Mouse (Mus musculus) thymus, postnatal 25 days (tissue): ENCODE measurements at regions not wholly inside any gene's neighbourhood (a gene's known extent, or its start where the extent isn't known, plus 50 kb on each side); places are given as distances from the start of the nearest gene placed in this dataset.
A peak's percentile ranks its signal among the peaks of the same experiment; 100 is the strongest.

ENCODE experiments used
- DNase-seq: peaks from one replicate; pipeline ENCODE4 v3.0.0; 2022

- no peak for DNase-seq
Measured at GRCm38 (mm10) chr2:30717566-30718328, 85.7 kb downstream of the 1700001O22Rik start.

- no peak for DNase-seq
Measured at GRCm38 (mm10) chr2:30716580-30717565, 86.6 kb downstream of the 1700001O22Rik start.

DNA sequence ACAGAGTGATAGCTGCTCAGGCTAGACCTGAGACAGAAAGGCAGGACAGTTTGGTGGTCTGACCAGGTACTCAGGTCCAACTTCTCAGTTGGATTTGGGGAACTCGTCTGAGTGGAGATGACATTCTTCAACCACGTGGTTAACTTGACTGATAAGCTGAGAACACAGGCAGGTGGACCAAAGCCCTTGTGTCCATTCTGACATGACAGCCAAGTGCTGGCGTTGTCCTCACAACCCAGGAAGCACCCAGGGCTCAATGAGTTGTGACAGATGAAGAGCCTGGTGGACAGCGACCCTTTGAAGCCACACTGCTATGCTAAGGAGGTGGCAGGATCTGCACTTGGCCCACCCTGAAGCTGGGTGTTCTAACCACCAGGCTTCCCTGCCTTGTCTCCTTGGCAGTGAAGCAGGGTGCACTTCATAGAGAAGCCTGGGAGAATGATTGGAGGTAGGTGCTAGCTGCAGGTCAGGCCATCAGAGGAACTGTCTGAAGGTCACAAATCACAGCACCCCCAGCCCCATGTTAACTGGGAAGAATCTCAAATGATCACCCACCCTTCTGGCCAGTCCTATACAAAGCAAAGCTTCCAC lies 87.6 kb downstream of the 1700001O22Rik start:
- no peak for DNase-seq

GRCm38 (mm10) chr2:30713535-30713934 lies 89.9 kb downstream of the 1700001O22Rik start:
- DNase-seq = no peak

- no peak for DNase-seq
Measured at GRCm38 (mm10) chr2:30712841-30713401, 90.5 kb downstream of the 1700001O22Rik start.

GRCm38 (mm10) chr2:30711853-30712498 lies 91.5 kb downstream of the 1700001O22Rik start:
- DNase-seq = peak; percentile 81

- no peak for DNase-seq
Measured at GRCm38 (mm10) chr2:30711476-30711852, 92.0 kb downstream of the 1700001O22Rik start.

DNA sequence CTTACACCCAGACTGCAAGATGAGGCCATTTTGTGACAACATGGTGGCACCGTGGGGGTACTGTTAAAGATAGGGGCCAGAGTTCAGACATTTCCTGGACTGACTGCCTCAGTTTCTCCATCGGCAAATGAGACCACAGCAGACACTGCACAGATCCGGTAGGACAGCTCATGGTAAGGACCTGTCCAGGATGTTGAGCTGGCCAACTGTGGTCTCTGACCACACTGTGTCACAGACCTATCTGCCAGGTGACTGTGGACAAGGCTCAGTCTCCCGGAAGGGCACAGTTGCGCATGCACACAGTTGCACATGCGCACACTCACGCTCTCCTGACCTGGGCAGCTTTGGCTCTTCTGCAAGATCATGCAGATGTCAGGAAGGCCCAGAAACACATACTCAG lies 92.6 kb downstream of the 1700001O22Rik start:
- no peak for DNase-seq

- no peak for DNase-seq
Measured at GRCm38 (mm10) chr2:30709386-30709884, 94.0 kb downstream of the 1700001O22Rik start.

- DNase-seq = no peak
Measured at GRCm38 (mm10) chr2:30708762-30709385, 94.6 kb downstream of the 1700001O22Rik start.

- DNase-seq = peak; percentile 60
Measured at GRCm38 (mm10) chr2:30708001-30708683, 95.3 kb downstream of the 1700001O22Rik start.

DNA sequence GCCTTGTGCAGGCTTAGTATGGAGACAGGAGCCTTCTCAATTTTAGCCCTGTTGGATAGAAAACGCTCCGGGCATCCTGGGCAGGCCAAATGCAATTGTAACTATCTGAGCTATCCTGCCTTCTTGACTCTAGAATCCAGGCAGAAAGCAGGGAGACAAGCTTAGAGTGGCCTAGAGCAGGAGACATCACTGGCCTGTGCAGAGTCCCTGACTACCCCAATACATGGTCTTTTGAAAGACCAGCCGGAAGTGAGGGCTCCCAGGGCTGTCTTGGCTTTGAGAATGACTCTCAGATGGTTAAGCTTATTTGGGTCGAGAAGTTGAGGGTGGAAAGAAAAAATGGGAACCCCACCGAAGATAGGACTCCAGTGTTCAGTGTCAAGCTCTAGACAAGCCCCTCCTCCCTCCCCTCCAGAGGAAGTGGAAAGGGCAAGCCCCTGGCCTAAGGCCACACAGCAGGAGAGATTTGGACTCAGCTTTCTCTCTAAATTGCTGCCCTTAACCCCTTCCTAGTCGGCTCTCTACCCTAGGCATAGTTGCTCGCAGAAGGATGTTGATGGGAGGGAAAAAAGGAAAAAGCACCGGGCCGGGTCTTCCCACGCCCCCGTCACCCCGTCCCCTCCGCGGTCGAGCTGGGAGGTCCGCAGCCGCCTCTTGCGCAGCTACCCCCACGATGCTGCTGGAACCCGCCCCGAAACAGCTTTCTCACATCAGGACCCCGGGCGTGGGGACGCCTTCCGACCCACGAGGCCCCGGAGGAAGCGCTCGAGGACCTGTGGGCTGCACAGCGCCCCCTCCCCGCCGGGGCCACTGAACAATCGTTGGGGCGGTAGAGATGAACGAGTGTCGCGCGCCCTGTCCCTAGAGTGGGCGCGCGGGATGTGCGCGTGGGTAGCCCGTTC lies 96.1 kb downstream of the 1700001O22Rik start:
- peak; percentile 74 for DNase-seq

DNA sequence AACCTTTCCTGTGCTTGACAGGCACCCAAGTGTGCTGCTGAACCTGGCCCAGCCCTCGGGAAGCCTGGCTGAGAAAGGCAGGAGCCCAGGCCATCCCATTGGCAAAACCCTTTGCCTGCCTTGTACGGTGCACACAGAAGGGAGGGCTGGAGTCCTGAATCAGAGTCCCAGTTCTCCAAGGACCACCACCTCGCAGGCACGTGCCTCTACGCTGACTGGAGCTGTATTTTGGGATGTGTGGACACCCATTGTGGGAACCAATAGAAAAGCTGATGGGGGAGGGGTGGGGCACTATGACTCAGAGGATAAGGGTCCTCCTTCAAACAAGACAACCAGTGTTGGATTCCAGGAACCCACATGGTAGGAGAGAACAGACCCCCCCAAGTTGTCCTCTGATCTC lies 97.4 kb downstream of the 1700001O22Rik start:
- DNase-seq = no peak

GRCm38 (mm10) chr2:30703308-30703707 lies 100.2 kb downstream of the 1700001O22Rik start:
- DNase-seq = no peak

- no peak for DNase-seq
Measured at GRCm38 (mm10) chr2:30702711-30703110, 100.8 kb downstream of the 1700001O22Rik start.

GRCm38 (mm10) chr2:30700890-30701289 lies 102.6 kb downstream of the 1700001O22Rik start:
- no peak for DNase-seq

- no peak for DNase-seq
Measured at GRCm38 (mm10) chr2:30700471-30700870, 103.0 kb downstream of the 1700001O22Rik start.

DNA sequence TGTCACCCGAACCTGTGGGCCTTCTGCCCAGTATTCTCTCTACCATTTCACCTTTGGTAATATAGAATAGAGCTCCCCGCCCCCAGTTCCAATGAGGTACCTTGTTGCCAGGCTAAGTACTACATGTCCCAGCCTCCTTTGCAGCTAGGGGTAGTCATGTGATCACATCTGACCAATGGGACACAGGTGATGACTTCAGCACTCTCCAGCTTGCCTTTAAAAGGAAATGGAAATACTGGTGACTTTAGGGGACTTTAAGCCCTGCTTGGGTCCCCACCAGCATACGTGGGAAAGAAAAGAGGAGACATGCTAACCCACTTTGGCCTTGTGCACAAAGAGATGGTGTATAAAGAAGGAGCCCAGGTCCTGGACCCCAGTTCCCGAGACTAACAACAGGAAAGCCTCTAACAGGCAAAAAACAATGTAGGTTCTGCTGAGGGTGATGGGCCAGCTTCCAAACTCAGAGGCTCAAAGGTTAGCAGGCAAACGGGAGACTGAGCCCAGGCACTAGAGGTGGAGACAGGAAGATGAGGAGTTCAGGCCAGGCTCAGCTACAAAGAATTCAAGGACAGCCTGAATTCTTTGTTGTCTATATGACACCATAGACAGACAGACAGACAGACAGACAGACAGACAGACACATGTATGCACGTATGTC lies 103.5 kb downstream of the 1700001O22Rik start:
- DNase-seq = peak; percentile 81

GRCm38 (mm10) chr2:30698758-30699535 lies 104.1 kb downstream of the Cstad start:
- DNase-seq = no peak
